ENCODE assay signal across 8 mouse cellular contexts in genomic region chr9:107644495-107645152, GRCm38 (mm10). TPM values are rescaled to one million over a fixed set of nuclear protein-coding genes. Genes with fewer than 3 reads are reported as not detected.
DNase-seq lines count a peak whose midpoint lies in the region; ATAC-seq lines count a peak whose summit lies in the region.

No protein-coding gene starts in this region.

- ATAC-seq in CD4-positive, CD25-positive, alpha-beta regulatory T cell, adult 4 months = peak; percentile 92
- ATAC-seq in heart, embryonic 15.5 days (replicated peaks; ENCODE audit: insufficient number of reproducible peaks, insufficient read depth, low FRiP score, low read depth) = peak; percentile 61
- peak; percentile 77 for ATAC-seq in liver, embryonic 15.5 days (ENCODE audit: insufficient read depth)
- peak; percentile 43 for ATAC-seq in neural tube, embryonic 11.5 days (ENCODE audit: insufficient read depth, low FRiP score, low TSS enrichment)
- peak; percentile 82 for ATAC-seq in stomach, embryonic 16.5 days (ENCODE audit: insufficient read depth, low FRiP score)

- no peaks in the 10 kb centered on the region for H3K36me3 ChIP-seq in forebrain, embryonic 10.5 days (replicated peaks)
- no peaks in the 10 kb centered on the region for H3K36me3 ChIP-seq in heart, embryonic 15.5 days
- H3K36me3 ChIP-seq in liver, embryonic 15.5 days (replicated peaks) = no peaks in the 10 kb centered on the region
- H3K36me3 ChIP-seq in neural tube, embryonic 11.5 days (ENCODE audit: control insufficient read depth, insufficient read depth, low read length) = no peaks in the 10 kb centered on the region
- no peaks in the 10 kb centered on the region for H3K36me3 ChIP-seq in stomach, embryonic 16.5 days (ENCODE audit: control insufficient read depth, insufficient read depth, low read length)

- WGBS in forebrain, embryonic 10.5 days = 6% methylated on average over 35 of the region's 35 CpGs
- 5% methylated on average over 35 of the region's 35 CpGs for WGBS in heart, embryonic 15.5 days
- WGBS in liver, embryonic 15.5 days (ENCODE audit: insufficient replicate concordance) = 2% methylated on average over 35 of the region's 35 CpGs
- WGBS in neural tube, embryonic 11.5 days = 5% methylated on average over 35 of the region's 35 CpGs
- 4% methylated on average over 35 of the region's 35 CpGs for whole genome bisulfite sequencing in stomach, embryonic 16.5 days

- H3K27ac ChIP-seq in forebrain, embryonic 10.5 days = peak overlapping the region; percentile 89
- H3K27ac ChIP-seq in heart, embryonic 15.5 days = peak overlapping the region; percentile 50; the same call in 1 of the 2 replicates
- peak overlapping the region; percentile 31; the same call in 1 of the 2 replicates for H3K27ac ChIP-seq in liver, embryonic 15.5 days (replicated peaks)
- H3K27ac ChIP-seq in neural tube, embryonic 11.5 days (ENCODE audit: low read depth, low read length) = no peak overlapping the region
- peak overlapping the region; percentile 38; the same call in 1 of the 2 replicates for H3K27ac ChIP-seq in stomach, embryonic 16.5 days (ENCODE audit: low read length)

- peak overlapping the region; percentile 48 for H3K4me3 ChIP-seq in forebrain, embryonic 10.5 days
- peak overlapping the region; percentile 45 for H3K4me3 ChIP-seq in heart, embryonic 15.5 days
- peak overlapping the region; percentile 60 for H3K4me3 ChIP-seq in liver, embryonic 15.5 days (replicated peaks)
- H3K4me3 ChIP-seq in neural tube, embryonic 11.5 days (ENCODE audit: low read depth, low read length) = peak overlapping the region; percentile 14; the same call in 1 of the 2 replicates
- peak overlapping the region; percentile 46 for H3K4me3 ChIP-seq in stomach, embryonic 16.5 days (replicated peaks; ENCODE audit: low read length)

- peaks cover 7% of the 10 kb centered on the region for H3K27me3 ChIP-seq in forebrain, embryonic 10.5 days (ENCODE audit: poor library complexity, severe bottlenecking)
- H3K27me3 ChIP-seq in heart, embryonic 15.5 days = 0 out of 2 replicates have a peak, but pooled peaks cover 2% of the 10 kb centered on the region
- H3K27me3 ChIP-seq in liver, embryonic 15.5 days = peaks cover 7% of the 10 kb centered on the region; the same call in 1 of the 2 replicates
- H3K27me3 ChIP-seq in neural tube, embryonic 11.5 days (ENCODE audit: control insufficient read depth, insufficient read depth, low read length) = no peaks in the 10 kb centered on the region
- H3K27me3 ChIP-seq in stomach, embryonic 16.5 days (ENCODE audit: control insufficient read depth, insufficient read depth, low read length) = no peaks in the 10 kb centered on the region

- H3K4me2 ChIP-seq in heart, embryonic 15.5 days = peak overlapping the region; percentile 70
- H3K4me2 ChIP-seq in liver, embryonic 15.5 days = peak overlapping the region; percentile 78
- peak overlapping the region; percentile 33 for H3K4me2 ChIP-seq in neural tube, embryonic 11.5 days (ENCODE audit: low read depth)
- peak overlapping the region; percentile 78 for H3K4me2 ChIP-seq in stomach, embryonic 16.5 days (ENCODE audit: low read depth, low read length)

- peaks cover 58% of the 10 kb centered on the region for H3K4me1 ChIP-seq in forebrain, embryonic 10.5 days
- peaks cover 17% of the 10 kb centered on the region for H3K4me1 ChIP-seq in heart, embryonic 15.5 days (replicated peaks)
- H3K4me1 ChIP-seq in liver, embryonic 15.5 days (replicated peaks) = peaks cover 24% of the 10 kb centered on the region
- peaks cover 5% of the 10 kb centered on the region for H3K4me1 ChIP-seq in neural tube, embryonic 11.5 days (ENCODE audit: control insufficient read depth, insufficient read depth, low read length)
- H3K4me1 ChIP-seq in stomach, embryonic 16.5 days (ENCODE audit: control insufficient read depth, insufficient read depth, low read length) = peaks cover 11% of the 10 kb centered on the region

- DNase-seq in c-Kit-negative CD71-positive TER-119-positive erythroid progenitor cells, embryonic 14.5 days (ENCODE audit: low read depth, low spot score) = peak; percentile 83
- peak; percentile 91 for DNase-seq in forebrain, embryonic 10.5 days (ENCODE audit: extremely low spot score, low spot score)
- DNase-seq in kidney, postnatal 25 days = peak; percentile 93 to 94
- DNase-seq in neural tube, embryonic 11.5 days (ENCODE audit: low spot score) = peak; percentile 94

- no peaks in the 10 kb centered on the region for H3K9me3 ChIP-seq in forebrain, embryonic 10.5 days
- H3K9me3 ChIP-seq in heart, embryonic 15.5 days (replicated peaks) = no peaks in the 10 kb centered on the region
- H3K9me3 ChIP-seq in liver, embryonic 15.5 days (replicated peaks) = no peaks in the 10 kb centered on the region
- no peaks in the 10 kb centered on the region for H3K9me3 ChIP-seq in neural tube, embryonic 11.5 days (ENCODE audit: control insufficient read depth, low read length)
- no peaks in the 10 kb centered on the region for H3K9me3 ChIP-seq in stomach, embryonic 16.5 days (replicated peaks; ENCODE audit: control insufficient read depth, low read length)

- peak overlapping the region; percentile 48 for H3K9ac ChIP-seq in heart, embryonic 15.5 days
- peak overlapping the region; percentile 58 for H3K9ac ChIP-seq in liver, embryonic 15.5 days
- peak overlapping the region; percentile 52 for H3K9ac ChIP-seq in neural tube, embryonic 11.5 days (ENCODE audit: low read length)
- peak overlapping the region; percentile 78 for H3K9ac ChIP-seq in stomach, embryonic 16.5 days (ENCODE audit: low read length)

RNA-seq across cellular contexts. Expression of gene Gnai2, which starts 9.5 kb away (rescaled TPM):
- polyA plus RNA-seq in CD4-positive, CD25-positive, alpha-beta regulatory T cell, adult 4 months (2017; shearing (Covaris generic)) = 100 to 1,000 TPM; 120 to 139 TPM
- 526 and 533 TPM in 2 replicates for polyA plus RNA-seq in forebrain, embryonic 10.5 days (2016; fragmentation: Nextera tagmentation; extraction: Ambion mirVana)
- polyA plus RNA-seq in heart, embryonic 15.5 days (2015; fragmentation: Nextera tagmentation; extraction: Ambion mirVana) = 367 and 431 TPM in 2 replicates
- polyA plus RNA-seq in liver, embryonic 15.5 days (2015; fragmentation: Nextera tagmentation; extraction: Ambion mirVana) = 162 and 167 TPM in 2 replicates
- polyA plus RNA-seq in neural tube, embryonic 11.5 days (2014; fragmentation: Nextera tagmentation; extraction: Ambion mirVana) = 434 and 452 TPM in 2 replicates
- polyA plus RNA-seq in stomach, embryonic 16.5 days (2015; fragmentation: Nextera tagmentation; extraction: Ambion mirVana) = 308 and 311 TPM in 2 replicates

RNA-seq across cellular contexts. Expression of gene Slc38a3, which starts 24.7 kb away (rescaled TPM):
- not detected for polyA plus RNA-seq in CD4-positive, CD25-positive, alpha-beta regulatory T cell, adult 4 months (2017; shearing (Covaris generic))
- 8.8 and 9.0 TPM in 2 replicates for polyA plus RNA-seq in forebrain, embryonic 10.5 days (2016; fragmentation: Nextera tagmentation; extraction: Ambion mirVana)
- 2.5 and 3.6 TPM in 2 replicates for polyA plus RNA-seq in heart, embryonic 15.5 days (2015; fragmentation: Nextera tagmentation; extraction: Ambion mirVana)
- polyA plus RNA-seq in liver, embryonic 15.5 days (2015; fragmentation: Nextera tagmentation; extraction: Ambion mirVana) = 35.0 and 50.9 TPM in 2 replicates
- polyA plus RNA-seq in neural tube, embryonic 11.5 days (2014; fragmentation: Nextera tagmentation; extraction: Ambion mirVana) = 6.8 and 7.2 TPM in 2 replicates
- 13.0 and 15.1 TPM in 2 replicates for polyA plus RNA-seq in stomach, embryonic 16.5 days (2015; fragmentation: Nextera tagmentation; extraction: Ambion mirVana)

RNA-seq across cellular contexts. Expression of gene Gnat1, which starts 34.9 kb away (rescaled TPM):
- 1 to 10 TPM in 1 of 2 experiments, not detected in 1; 1.6 TPM for polyA plus RNA-seq in CD4-positive, CD25-positive, alpha-beta regulatory T cell, adult 4 months (2017; shearing (Covaris generic))
- 3.9 and 4.1 TPM in 2 replicates for polyA plus RNA-seq in forebrain, embryonic 10.5 days (2016; fragmentation: Nextera tagmentation; extraction: Ambion mirVana)
- 0.53 and 0.98 TPM in 2 replicates for polyA plus RNA-seq in heart, embryonic 15.5 days (2015; fragmentation: Nextera tagmentation; extraction: Ambion mirVana)
- polyA plus RNA-seq in liver, embryonic 15.5 days (2015; fragmentation: Nextera tagmentation; extraction: Ambion mirVana) = 1.2 and 1.3 TPM in 2 replicates
- 1.9 and 2.4 TPM in 2 replicates for polyA plus RNA-seq in neural tube, embryonic 11.5 days (2014; fragmentation: Nextera tagmentation; extraction: Ambion mirVana)
- polyA plus RNA-seq in stomach, embryonic 16.5 days (2015; fragmentation: Nextera tagmentation; extraction: Ambion mirVana) = 0.42 and 2.0 TPM in 2 replicates

RNA-seq across cellular contexts. Expression of gene Sema3b, which starts 35.6 kb away (rescaled TPM):
- not detected for polyA plus RNA-seq in CD4-positive, CD25-positive, alpha-beta regulatory T cell, adult 4 months (2017; shearing (Covaris generic))
- 1.4 and 2.0 TPM in 2 replicates for polyA plus RNA-seq in forebrain, embryonic 10.5 days (2016; fragmentation: Nextera tagmentation; extraction: Ambion mirVana)
- 9.7 and 10.7 TPM in 2 replicates for polyA plus RNA-seq in heart, embryonic 15.5 days (2015; fragmentation: Nextera tagmentation; extraction: Ambion mirVana)
- 0.74 and 0.77 TPM in 2 replicates for polyA plus RNA-seq in liver, embryonic 15.5 days (2015; fragmentation: Nextera tagmentation; extraction: Ambion mirVana)
- polyA plus RNA-seq in neural tube, embryonic 11.5 days (2014; fragmentation: Nextera tagmentation; extraction: Ambion mirVana) = 2.6 and 3.0 TPM in 2 replicates
- polyA plus RNA-seq in stomach, embryonic 16.5 days (2015; fragmentation: Nextera tagmentation; extraction: Ambion mirVana) = 14.9 and 16.3 TPM in 2 replicates

RNA-seq across cellular contexts. Expression of gene Ifrd2, which starts 57.2 kb away (rescaled TPM):
- 10 to 100 TPM; 30.1 to 36.2 TPM for polyA plus RNA-seq in CD4-positive, CD25-positive, alpha-beta regulatory T cell, adult 4 months (2017; shearing (Covaris generic))
- 58.6 and 66.8 TPM in 2 replicates for polyA plus RNA-seq in forebrain, embryonic 10.5 days (2016; fragmentation: Nextera tagmentation; extraction: Ambion mirVana)
- polyA plus RNA-seq in heart, embryonic 15.5 days (2015; fragmentation: Nextera tagmentation; extraction: Ambion mirVana) = 31.7 and 45.7 TPM in 2 replicates
- 161 and 198 TPM in 2 replicates for polyA plus RNA-seq in liver, embryonic 15.5 days (2015; fragmentation: Nextera tagmentation; extraction: Ambion mirVana)
- polyA plus RNA-seq in neural tube, embryonic 11.5 days (2014; fragmentation: Nextera tagmentation; extraction: Ambion mirVana) = 35.2 and 39.0 TPM in 2 replicates
- 62.0 and 77.7 TPM in 2 replicates for polyA plus RNA-seq in stomach, embryonic 16.5 days (2015; fragmentation: Nextera tagmentation; extraction: Ambion mirVana)
